Mouse (Mus musculus) lung, embryonic 16.5 days (tissue): ENCODE results near the gene Tspan31. TPM values are rescaled to one million over a fixed set of nuclear protein-coding genes. Genes with fewer than 3 reads are reported as not detected.

ENCODE experiments used
- ATAC-seq: fragments of 200-750 bp; cut with Nextera tagmentation; 2 replicates; pipeline ENCODE4 v1.8.0; 2017; ENCODE audit warnings: low read depth, mild to moderate bottlenecking, moderate library complexity
- H3K27ac ChIP-seq: fragments of 300-500 bp; sonication (generic); 2 replicates; pipeline ENCODE4 v1.5.1; 2014; ENCODE audit warnings: mild to moderate bottlenecking, control low read depth, low read length
- H3K27me3 ChIP-seq: fragments of 300-500 bp; sonication (generic); 2 replicates; pipeline ENCODE4 v1.6.1; 2014; ENCODE audit warnings: low read depth, low read length, mixed read lengths; ENCODE audit not compliant: control insufficient read depth, insufficient read depth
- H3K36me3 ChIP-seq: fragments of 300-500 bp; sonication (generic); 2 replicates; pipeline ENCODE4 v1.6.1; 2014; ENCODE audit warnings: low read length; ENCODE audit not compliant: control insufficient read depth, insufficient read depth
- H3K4me1 ChIP-seq: fragments of 300-500 bp; sonication (generic); replicated peaks from 2 replicates; pipeline ENCODE4 v1.6.1; 2014; ENCODE audit warnings: low read length, mixed read lengths; ENCODE audit not compliant: control insufficient read depth, insufficient read depth
- H3K4me2 ChIP-seq: fragments of 300-500 bp; sonication (generic); 2 replicates; pipeline ENCODE4 v1.6.1; 2014; ENCODE audit warnings: low read depth, low read length, control low read depth
- H3K4me3 ChIP-seq: fragments of 300-500 bp; sonication (generic); 2 replicates; pipeline ENCODE4 v1.5.1; 2014; ENCODE audit warnings: mild to moderate bottlenecking, low read length, control low read depth
- H3K9ac ChIP-seq: fragments of 300-500 bp; sonication (generic); 2 replicates; pipeline ENCODE4 v1.6.1; 2014; ENCODE audit warnings: low read length, control low read depth
- H3K9me3 ChIP-seq: fragments of 300-500 bp; sonication (generic); 2 replicates; pipeline ENCODE4 v1.6.1; 2016; ENCODE audit warnings: low read length; ENCODE audit not compliant: control insufficient read depth
- WGBS: fragments of 180-500 bp; shearing (Covaris S2); extraction: QIAGEN DNeasy Blood & Tissue Kit; methylation state at CpG from one replicate; pipeline ENCODE4 v1.1.7; 2014; 5-methylcytosine and 5-hydroxymethylcytosine counted together
- polyA plus RNA-seq: library from polyadenylated mRNA; unstranded; fragments of >200 nt; fragmentation: Nextera tagmentation; extraction: Ambion mirVana; gene quantifications from 2 replicates; pipeline ENCODE4 v1.2.1, GENCODE M21; 2015

Gene Tspan31
- polyA plus RNA-seq, 1 experiment from 2014 or later, result 165 TPM

GRCm38 (mm10) chr10:127103631-127104030 lies 33.6 kb upstream of the Tspan31 start:
- H3K36me3 ChIP-seq, result peaks cover 4% of the 10 kb centered on the region; the same call in 1 of the 2 replicates
- H3K9ac ChIP-seq, result no peak overlapping the region
- H3K4me2 ChIP-seq, result no peak overlapping the region
- ATAC-seq, result no peak
- H3K4me3 ChIP-seq, result no peak overlapping the region
- no peaks in the 10 kb centered on the region for H3K9me3 ChIP-seq
- H3K27ac ChIP-seq, result no peak overlapping the region
- WGBS, result 58% methylated on average over 7 of the region's 7 CpGs
- H3K27me3 ChIP-seq, result no peaks in the 10 kb centered on the region
- no peaks in the 10 kb centered on the region for H3K4me1 ChIP-seq

- no peak for ATAC-seq
- H3K36me3 ChIP-seq, result peaks cover 9% of the 10 kb centered on the region; the same call in 1 of the 2 replicates
- no peaks in the 10 kb centered on the region for H3K9me3 ChIP-seq
- no peaks in the 10 kb centered on the region for H3K4me1 ChIP-seq
- H3K9ac ChIP-seq, result no peak overlapping the region
- H3K4me3 ChIP-seq, result no peak overlapping the region
- no peaks in the 10 kb centered on the region for H3K27me3 ChIP-seq
- 79% methylated on average over 6 of the region's 6 CpGs for WGBS
- H3K27ac ChIP-seq, result no peak overlapping the region
- no peak overlapping the region for H3K4me2 ChIP-seq
Observed at GRCm38 (mm10) chr10:127101151-127101550, 31.1 kb upstream of the Tspan31 start.

GRCm38 (mm10) chr10:127100414-127100813 lies 30.4 kb upstream of the Tspan31 start:
- H3K27ac ChIP-seq, result no peak overlapping the region
- 69% methylated on average over 8 of the region's 8 CpGs for WGBS
- no peaks in the 10 kb centered on the region for H3K27me3 ChIP-seq
- peaks cover 9% of the 10 kb centered on the region; the same call in 1 of the 2 replicates for H3K36me3 ChIP-seq
- no peaks in the 10 kb centered on the region for H3K9me3 ChIP-seq
- peaks cover 2% of the 10 kb centered on the region; the same call in 1 of the 2 replicates for H3K4me1 ChIP-seq
- ATAC-seq, result no peak
- H3K9ac ChIP-seq, result no peak overlapping the region
- H3K4me3 ChIP-seq, result no peak overlapping the region
- no peak overlapping the region for H3K4me2 ChIP-seq

- ATAC-seq, result no peak
- H3K27me3 ChIP-seq, result no peaks in the 10 kb centered on the region
- no peaks in the 10 kb centered on the region for H3K9me3 ChIP-seq
- peaks cover 9% of the 10 kb centered on the region; the same call in 1 of the 2 replicates for H3K36me3 ChIP-seq
- WGBS, result 88% methylated on average over 15 of the region's 15 CpGs
- H3K9ac ChIP-seq, result no peak overlapping the region
- H3K4me3 ChIP-seq, result no peak overlapping the region
- peaks cover 8% of the 10 kb centered on the region; the same call in 1 of the 2 replicates for H3K4me1 ChIP-seq
- H3K27ac ChIP-seq, result no peak overlapping the region
- H3K4me2 ChIP-seq, result no peak overlapping the region
Observed at GRCm38 (mm10) chr10:127099868-127100267, 29.8 kb upstream of the Tspan31 start.

- Histone ChIP-seq H3K27me3 (no peaks in the 10 kb centered on the region), H3K27ac (no peak overlapping the region), H3K9ac (no peak overlapping the region), H3K4me2 (no peak overlapping the region), H3K9me3 (no peaks in the 10 kb centered on the region), H3K36me3 (peaks cover 9% of the 10 kb centered on the region; the same call in 1 of the 2 replicates), H3K4me3 (no peak overlapping the region), H3K4me1 (peaks cover 10% of the 10 kb centered on the region; the same call in 1 of the 2 replicates)
- 82% methylated on average over 10 of the region's 10 CpGs for WGBS
- ATAC-seq, result no peak
Observed at GRCm38 (mm10) chr10:127099191-127099590, 29.1 kb upstream of the Tspan31 start.

GRCm38 (mm10) chr10:127098514-127098913 lies 28.4 kb upstream of the Tspan31 start:
- ATAC-seq, result no peak
- Histone ChIP-seq H3K9ac (no peak overlapping the region), H3K36me3 (peaks cover 9% of the 10 kb centered on the region; the same call in 1 of the 2 replicates), H3K4me1 (peaks cover 14% of the 10 kb centered on the region; the same call in 1 of the 2 replicates), H3K9me3 (no peaks in the 10 kb centered on the region), H3K4me3 (no peak overlapping the region), H3K27ac (no peak overlapping the region), H3K27me3 (no peaks in the 10 kb centered on the region), H3K4me2 (no peak overlapping the region)
- WGBS, result 81% methylated on average over 20 of the region's 20 CpGs

GRCm38 (mm10) chr10:127094382-127094802 lies 24.3 kb upstream of the Tspan31 start:
- Histone ChIP-seq H3K9ac (no peak overlapping the region), H3K4me3 (no peak overlapping the region), H3K36me3 (peaks cover 7% of the 10 kb centered on the region; the same call in 1 of the 2 replicates), H3K27me3 (peaks cover 30% of the 10 kb centered on the region), H3K4me2 (peak overlapping the region; percentile 21; the same call in 1 of the 2 replicates), H3K27ac (peak overlapping the region; percentile 57), H3K4me1 (peaks cover 31% of the 10 kb centered on the region), H3K9me3 (no peaks in the 10 kb centered on the region)
- peak; percentile 80 for ATAC-seq
- WGBS, result 11% methylated on average over 7 of the region's 7 CpGs

GRCm38 (mm10) chr10:127092742-127093141 lies 22.7 kb upstream of the Tspan31 start:
- no peak overlapping the region for H3K9ac ChIP-seq
- no peaks in the 10 kb centered on the region for H3K9me3 ChIP-seq
- peaks cover 38% of the 10 kb centered on the region for H3K27me3 ChIP-seq
- 36% methylated on average over 4 of the region's 4 CpGs for WGBS
- H3K27ac ChIP-seq, result no peak overlapping the region
- H3K4me1 ChIP-seq, result peaks cover 31% of the 10 kb centered on the region
- ATAC-seq, result no peak
- H3K36me3 ChIP-seq, result 0 out of 2 replicates have a peak, but pooled peaks cover 2% of the 10 kb centered on the region
- no peak overlapping the region for H3K4me2 ChIP-seq
- H3K4me3 ChIP-seq, result no peak overlapping the region

GRCm38 (mm10) chr10:127091507-127092396 lies 21.7 kb upstream of the Tspan31 start:
- peak overlapping the region; percentile 17 for H3K4me3 ChIP-seq
- ATAC-seq, result peak; percentile 42
- no peaks in the 10 kb centered on the region for H3K9me3 ChIP-seq
- no peak overlapping the region for H3K27ac ChIP-seq
- WGBS, result 12% methylated on average over 44 of the region's 51 CpGs
- no peak overlapping the region for H3K9ac ChIP-seq
- H3K4me1 ChIP-seq, result peaks cover 31% of the 10 kb centered on the region
- peak overlapping the region; percentile 53 for H3K4me2 ChIP-seq
- H3K27me3 ChIP-seq, result peaks cover 40% of the 10 kb centered on the region
- no peaks in the 10 kb centered on the region for H3K36me3 ChIP-seq
